Mouse (Mus musculus) E14TG2a.4 (cell line): ENCODE data around the gene Dpy19l3.

Experiments
- CTCF ChIP-seq: conservative IDR thresholded peaks from 2 replicates; pipeline ENCODE4 v1.5.1; 2014; ENCODE audit warnings: low read length
- POU5F1 ChIP-seq: IDR thresholded peaks from 2 replicates; pipeline ENCODE4 v1.6.1; 2014; ENCODE audit warnings: low read length, borderline replicate concordance

- TF ChIP-seq CTCF (no peak), POU5F1 (no peak)
These were observed 46.2 kb downstream of the Dpy19l3 start for GRCm38 (mm10) chr7:35708101-35708500.
